Mouse (Mus musculus): ENCODE data around the gene Kat5. TPM values are rescaled to one million over a fixed set of nuclear protein-coding genes. Genes with fewer than 3 reads are reported as not detected.

Gene Kat5
- 163 and 181 TPM in 2 replicates for polyA plus RNA-seq (2012; rRNA removed)

DNA sequence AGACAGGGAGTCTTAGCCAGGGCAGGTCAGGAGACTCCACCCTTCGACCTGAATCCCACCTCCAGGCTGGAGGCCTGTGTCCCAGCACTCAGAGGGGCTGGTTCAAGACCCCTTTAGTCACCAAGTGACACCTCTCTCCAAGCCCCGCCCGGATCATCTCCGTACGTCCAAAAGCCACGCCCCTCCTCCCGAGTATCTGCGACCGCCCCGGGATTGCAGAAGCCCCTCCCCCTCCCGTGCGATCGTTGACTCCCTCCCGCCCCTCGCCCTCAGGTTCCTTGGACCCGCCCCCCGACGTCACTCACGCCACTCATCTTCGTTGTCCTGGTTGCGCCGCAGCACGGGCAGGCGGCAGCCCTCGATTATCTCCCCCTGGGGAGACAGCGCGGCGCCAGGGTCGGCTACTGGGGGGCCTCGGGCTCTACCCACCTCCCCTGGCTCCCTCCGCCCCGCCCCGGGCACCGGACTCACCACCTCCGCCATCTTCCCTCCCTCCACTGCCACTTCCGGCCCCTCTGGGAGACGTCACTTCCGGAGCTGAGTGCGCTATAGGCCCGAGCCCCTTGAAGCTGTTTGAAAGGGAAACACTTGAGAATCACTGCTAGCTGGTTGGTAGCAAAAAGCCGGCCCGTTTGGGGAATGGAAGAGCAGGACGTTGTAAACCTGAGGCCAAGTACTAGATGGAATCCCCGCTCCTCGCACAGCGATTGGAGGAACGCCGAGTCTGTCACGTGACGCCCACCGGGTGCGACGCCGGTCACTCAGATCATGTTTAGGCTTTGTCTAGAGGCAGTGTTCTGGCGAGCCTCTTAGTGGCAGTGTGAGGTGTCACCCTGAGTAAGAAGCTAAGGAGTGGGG is at the start of gene Kat5:
Kat5 (minus strand) TSS at position 691 of the 858 bp plus-strand sequence.
- peak; percentile 96 for DNase-seq (ENCODE audit: low read depth)
- TF ChIP-seq POLR2A (IDR thresholded peaks at IDR 0.05; ENCODE audit: borderline replicate concordance, extremely low read depth, insufficient read depth, insufficient read length, poor library complexity, severe bottlenecking) (peak; percentile 78; the same call in 1 of the 2 replicates), CTCF (IDR thresholded peaks at IDR 0.05; ENCODE audit: borderline replicate concordance, extremely low read depth, insufficient read depth, insufficient read length) (no peak)

DNA sequence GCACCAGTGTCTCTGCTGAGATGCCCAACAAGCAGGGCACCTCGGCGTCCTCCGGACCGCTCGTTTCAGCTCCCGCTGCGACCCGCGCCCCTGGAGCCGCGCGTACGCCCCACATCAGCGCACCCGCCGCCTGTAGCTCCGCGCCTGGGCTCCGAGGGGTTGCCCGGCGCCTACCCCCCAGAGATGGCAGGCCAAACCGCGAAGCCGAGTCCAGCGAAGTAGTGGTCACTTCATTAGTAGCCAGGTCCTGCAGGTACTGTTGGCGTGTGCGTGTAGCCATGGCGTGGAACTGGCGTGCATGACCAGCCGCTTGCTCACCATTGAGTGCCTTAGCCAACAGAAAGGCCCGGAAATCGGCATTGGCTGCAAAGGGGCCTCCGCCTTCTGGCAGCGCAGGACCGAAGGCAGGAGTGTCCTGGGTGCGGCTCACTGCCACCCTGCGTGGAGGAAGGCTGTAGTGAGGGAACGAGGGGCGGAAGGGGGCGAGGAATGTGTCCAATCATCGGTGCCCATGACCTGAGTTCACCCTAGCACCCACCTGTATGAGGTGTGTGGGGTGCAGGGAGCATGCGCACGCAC is 44.8 kb upstream of the Kat5 start:
- no peak for TF ChIP-seq POLR2A (IDR thresholded peaks at IDR 0.05; ENCODE audit: borderline replicate concordance, extremely low read depth, insufficient read depth, insufficient read length, poor library complexity, severe bottlenecking)
- TF ChIP-seq CTCF (IDR thresholded peaks at IDR 0.05; ENCODE audit: borderline replicate concordance, extremely low read depth, insufficient read depth, insufficient read length), result no peak
- DNase-seq (ENCODE audit: low read depth), result no peak

DNA sequence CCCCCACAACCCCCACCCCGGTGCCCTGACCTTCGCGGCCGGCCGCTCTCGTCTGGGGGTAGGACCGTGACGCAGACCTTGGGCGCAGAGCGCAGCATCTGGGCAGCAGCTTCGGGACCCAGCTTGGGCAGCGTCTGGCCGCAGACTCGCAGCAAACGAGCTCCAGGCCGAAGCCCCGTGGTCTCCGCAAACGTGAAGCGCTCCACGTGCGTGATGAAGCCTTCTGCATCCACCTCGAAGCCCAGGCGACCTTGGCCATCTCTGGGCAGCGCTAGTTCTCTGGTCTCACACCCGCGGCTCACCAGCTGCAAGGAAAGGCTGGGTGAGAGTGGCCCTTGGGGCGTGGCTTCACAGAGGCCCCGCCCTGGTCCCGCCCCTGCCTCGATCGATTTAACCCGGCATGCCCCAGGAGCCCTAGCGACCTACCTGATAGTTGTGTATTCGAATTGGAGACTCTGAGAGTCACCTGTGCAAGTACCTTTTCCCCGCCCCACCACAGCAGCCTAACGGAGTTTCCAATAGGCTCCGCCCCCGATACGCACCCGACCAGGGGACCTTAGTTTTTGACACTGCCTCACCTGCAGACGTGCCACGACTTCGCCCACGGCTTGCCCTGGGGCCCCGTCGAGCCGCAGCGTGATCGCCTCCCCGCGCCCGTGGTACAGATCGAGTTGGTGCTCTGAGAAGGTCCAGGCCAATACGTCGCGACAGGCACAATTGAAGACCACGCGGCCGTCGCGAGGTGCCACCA is 44.1 kb upstream of the Kat5 start:
- TF ChIP-seq CTCF (IDR thresholded peaks at IDR 0.05; ENCODE audit: borderline replicate concordance, extremely low read depth, insufficient read depth, insufficient read length), result no peak
- TF ChIP-seq POLR2A (IDR thresholded peaks at IDR 0.05; ENCODE audit: borderline replicate concordance, extremely low read depth, insufficient read depth, insufficient read length, poor library complexity, severe bottlenecking), result no peak
- peak; percentile 49 for DNase-seq (ENCODE audit: low read depth)

DNA sequence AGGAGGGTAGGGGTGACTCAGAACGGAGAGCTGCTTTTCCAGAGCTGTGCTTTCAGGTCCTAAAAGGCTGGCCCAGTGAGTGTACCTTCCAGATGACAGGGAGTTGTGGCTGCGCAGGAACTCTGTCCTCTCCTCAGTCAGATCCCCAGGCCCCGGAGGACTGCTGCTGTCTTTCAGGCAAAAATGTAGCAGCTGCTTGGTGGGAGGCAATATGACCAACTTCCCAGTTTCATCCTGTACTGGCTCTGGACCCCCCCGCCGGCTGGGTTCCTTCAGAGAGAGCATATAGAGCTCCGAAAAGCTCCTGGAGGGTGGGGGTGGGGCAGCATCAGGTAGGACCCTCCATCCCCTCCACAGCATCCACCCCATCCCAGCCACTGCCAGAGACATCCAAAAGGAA is 42.5 kb upstream of the Kat5 start:
- TF ChIP-seq CTCF (IDR thresholded peaks at IDR 0.05; ENCODE audit: borderline replicate concordance, extremely low read depth, insufficient read depth, insufficient read length) (no peak), POLR2A (IDR thresholded peaks at IDR 0.05; ENCODE audit: borderline replicate concordance, extremely low read depth, insufficient read depth, insufficient read length, poor library complexity, severe bottlenecking) (no peak)
- DNase-seq (ENCODE audit: low read depth), result no peak

DNA sequence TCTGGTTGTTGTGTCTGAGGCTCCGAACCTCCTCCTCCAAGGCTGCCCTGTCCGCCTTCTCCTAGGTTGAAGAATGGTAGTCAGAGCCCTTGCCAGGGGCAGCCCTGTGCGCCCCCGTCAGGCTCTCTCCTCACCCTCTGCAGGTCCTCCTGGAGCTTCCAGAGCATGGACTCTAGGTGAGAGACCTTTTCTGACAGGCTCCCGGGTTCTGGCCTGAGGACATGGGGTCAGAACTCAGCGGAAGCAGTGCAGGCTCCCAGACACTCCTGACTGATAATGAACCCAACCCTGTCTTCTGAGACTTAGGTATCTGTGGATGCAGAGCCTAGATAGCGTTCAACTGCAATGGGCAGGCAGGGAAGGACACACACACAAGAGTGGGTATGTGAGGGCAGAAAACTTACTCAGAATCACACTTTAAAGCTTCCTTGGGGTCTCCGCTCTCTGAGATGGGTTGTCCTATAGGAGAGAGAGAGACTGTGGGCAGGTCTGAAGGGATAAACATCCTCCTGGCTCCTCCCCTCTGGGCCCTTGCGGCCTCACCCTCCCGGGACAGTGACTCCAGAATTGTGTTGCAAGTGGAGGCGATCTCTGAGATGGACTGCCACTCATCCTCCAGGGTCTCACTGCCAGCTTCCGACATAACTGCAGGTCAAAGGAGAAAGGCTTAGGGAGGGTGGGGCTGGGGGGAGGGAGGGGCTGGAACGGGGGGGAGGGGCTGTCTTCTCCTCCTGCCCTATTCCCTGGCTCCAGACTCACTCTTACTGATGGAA is 41.7 kb upstream of the Kat5 start:
- no peak for DNase-seq (ENCODE audit: low read depth)
- TF ChIP-seq CTCF (IDR thresholded peaks at IDR 0.05; ENCODE audit: borderline replicate concordance, extremely low read depth, insufficient read depth, insufficient read length) (no peak), POLR2A (IDR thresholded peaks at IDR 0.05; ENCODE audit: borderline replicate concordance, extremely low read depth, insufficient read depth, insufficient read length, poor library complexity, severe bottlenecking) (no peak)

DNA sequence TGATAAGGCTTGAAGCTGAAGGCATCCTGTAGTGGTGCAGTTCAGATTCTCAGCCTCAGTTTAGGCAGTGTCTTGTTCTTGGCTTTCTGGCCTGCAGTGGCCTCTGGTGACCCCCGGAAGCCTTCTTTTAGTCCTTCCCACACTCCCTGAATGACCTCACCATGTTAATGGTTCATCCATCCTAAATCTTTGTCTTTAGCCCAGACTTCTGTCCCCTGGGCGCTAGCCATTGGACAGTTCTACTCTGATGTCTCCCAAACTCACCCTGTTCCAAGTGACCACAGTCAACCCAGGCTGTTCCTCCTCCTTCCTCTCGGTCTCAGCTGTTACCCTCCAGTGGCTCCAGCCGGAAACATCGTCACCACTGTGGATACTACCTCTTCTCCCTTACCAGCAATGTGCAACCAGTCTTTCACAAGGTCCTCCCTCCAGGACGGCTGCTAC is 39.3 kb upstream of the Kat5 start:
- no peak for DNase-seq (ENCODE audit: low read depth)
- TF ChIP-seq POLR2A (IDR thresholded peaks at IDR 0.05; ENCODE audit: borderline replicate concordance, extremely low read depth, insufficient read depth, insufficient read length, poor library complexity, severe bottlenecking), result no peak
- TF ChIP-seq CTCF (IDR thresholded peaks at IDR 0.05; ENCODE audit: borderline replicate concordance, extremely low read depth, insufficient read depth, insufficient read length), result no peak

DNA sequence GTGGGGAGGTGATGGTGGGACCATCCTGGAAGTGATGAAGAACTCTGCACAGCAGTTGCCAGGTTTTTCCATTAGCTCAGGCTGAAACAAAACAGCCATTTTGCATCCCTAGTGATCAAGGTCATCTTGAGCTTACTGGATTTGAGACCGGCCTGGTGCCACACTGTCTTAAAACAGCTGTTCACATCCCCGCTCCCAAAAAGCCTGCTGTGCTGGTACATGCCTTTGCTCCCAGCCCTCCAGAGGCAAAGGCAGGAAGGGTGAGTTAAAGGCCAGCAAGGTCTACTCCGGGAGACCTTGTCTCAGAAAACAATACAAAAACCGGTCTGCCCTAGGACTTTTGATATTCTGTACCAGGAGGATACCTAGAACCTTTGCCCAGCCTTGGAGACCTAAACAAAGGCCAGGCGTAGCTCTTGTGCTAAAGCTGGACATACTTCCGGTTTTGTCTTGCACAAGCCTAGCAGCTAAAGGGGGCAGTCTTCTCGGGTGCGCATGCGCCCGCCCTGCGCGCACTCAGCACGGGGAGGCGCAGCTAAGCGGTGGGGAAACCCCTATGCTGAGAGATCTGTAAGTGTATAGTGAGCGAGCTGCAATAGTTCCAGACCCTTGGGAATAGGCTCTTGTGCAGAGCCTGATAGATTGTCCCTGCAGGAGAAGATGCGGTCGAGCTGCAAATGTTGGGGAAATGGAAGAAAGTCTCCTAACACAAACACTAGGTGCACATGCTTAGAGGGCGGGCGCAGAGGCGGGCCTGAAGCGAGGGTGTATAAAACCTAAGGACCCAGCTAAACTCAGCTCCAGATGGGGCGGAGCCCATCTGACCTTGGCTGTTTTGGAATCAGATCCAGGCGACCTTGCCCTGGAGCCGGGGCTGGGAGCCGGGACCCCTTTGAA is 38.6 kb upstream of the Kat5 start:
- DNase-seq (ENCODE audit: low read depth), result peak; percentile 95
- TF ChIP-seq POLR2A (IDR thresholded peaks at IDR 0.05; ENCODE audit: borderline replicate concordance, extremely low read depth, insufficient read depth, insufficient read length, poor library complexity, severe bottlenecking), result no peak; the same call in 1 of the 2 replicates
- TF ChIP-seq CTCF (IDR thresholded peaks at IDR 0.05; ENCODE audit: borderline replicate concordance, extremely low read depth, insufficient read depth, insufficient read length), result peak; percentile 10; the same call in 1 of the 2 replicates

DNA sequence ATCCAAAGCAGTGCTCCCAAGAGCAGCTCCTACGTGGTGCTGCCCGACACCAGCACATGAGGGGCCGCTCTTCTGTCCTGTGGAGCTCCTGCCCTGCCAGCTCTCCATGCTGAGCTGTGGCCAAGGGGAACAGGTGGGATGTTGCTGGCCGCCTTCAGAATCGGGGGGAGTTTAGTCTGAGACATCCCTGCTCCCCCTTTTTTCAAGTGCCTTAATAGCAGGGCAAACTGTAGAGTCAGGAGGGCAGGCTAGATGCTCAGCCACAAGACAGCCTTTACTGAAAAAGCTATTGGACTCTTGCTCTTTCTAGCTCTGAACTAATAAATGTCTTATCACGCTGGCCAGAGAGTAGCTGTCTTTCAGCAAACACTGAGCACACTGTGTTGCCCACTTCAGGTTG is 37.8 kb upstream of the Kat5 start:
- DNase-seq (ENCODE audit: low read depth), result no peak
- TF ChIP-seq CTCF (IDR thresholded peaks at IDR 0.05; ENCODE audit: borderline replicate concordance, extremely low read depth, insufficient read depth, insufficient read length) (no peak), POLR2A (IDR thresholded peaks at IDR 0.05; ENCODE audit: borderline replicate concordance, extremely low read depth, insufficient read depth, insufficient read length, poor library complexity, severe bottlenecking) (no peak)

DNA sequence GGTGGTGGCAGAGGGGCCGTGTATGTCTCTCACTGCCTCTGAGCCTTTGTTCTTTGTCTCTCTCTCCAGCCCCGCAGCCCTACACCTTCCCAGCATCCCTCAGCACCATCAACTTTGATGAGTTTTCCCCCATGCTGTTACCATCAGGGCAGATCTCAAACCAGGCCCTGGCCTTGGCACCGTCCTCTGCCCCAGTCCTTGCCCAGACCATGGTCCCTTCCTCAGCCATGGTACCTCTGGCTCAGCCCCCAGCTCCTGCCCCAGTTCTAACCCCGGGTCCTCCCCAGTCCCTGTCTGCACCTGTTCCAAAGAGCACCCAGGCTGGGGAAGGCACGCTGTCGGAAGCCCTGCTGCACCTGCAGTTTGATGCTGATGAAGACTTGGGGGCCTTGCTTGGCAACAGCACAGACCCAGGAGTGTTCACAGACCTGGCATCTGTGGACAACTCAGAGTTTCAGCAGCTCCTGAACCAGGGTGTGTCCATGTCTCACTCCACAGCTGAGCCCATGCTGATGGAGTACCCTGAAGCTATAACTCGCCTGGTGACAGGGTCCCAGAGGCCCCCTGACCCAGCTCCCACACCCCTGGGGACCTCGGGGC is 36.8 kb upstream of the Kat5 start:
- no peak for DNase-seq (ENCODE audit: low read depth)
- TF ChIP-seq POLR2A (IDR thresholded peaks at IDR 0.05; ENCODE audit: borderline replicate concordance, extremely low read depth, insufficient read depth, insufficient read length, poor library complexity, severe bottlenecking) (no peak), CTCF (IDR thresholded peaks at IDR 0.05; ENCODE audit: borderline replicate concordance, extremely low read depth, insufficient read depth, insufficient read length) (no peak)

Data from brain, embryonic 14.5 days (tissue).